Mouse (Mus musculus): ENCODE measurements around the gene Etaa1.

DNA sequence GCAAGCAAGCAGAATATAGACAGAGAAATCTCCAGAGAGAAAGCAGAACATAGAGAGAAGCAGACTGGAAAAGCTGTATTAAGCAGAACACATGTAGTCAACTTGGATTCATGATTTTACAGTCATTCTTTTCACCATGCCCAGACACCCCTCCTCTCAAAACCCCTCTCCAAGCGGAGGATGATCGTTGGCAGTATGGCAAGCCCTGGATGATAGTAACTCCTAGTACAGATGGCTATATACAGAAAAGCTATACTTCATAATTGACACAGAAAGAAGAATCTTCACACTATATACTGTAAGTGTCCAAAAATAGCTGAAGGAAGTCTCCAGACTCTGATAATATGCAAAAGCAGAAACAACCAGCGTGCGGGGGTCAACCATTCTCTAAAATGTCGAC, 36.6 kb downstream of the Etaa1 start:
- TF ChIP-seq CTCF (IDR thresholded peaks at IDR 0.05; ENCODE audit: low read depth, low read length) (no peak), POLR2A (IDR thresholded peaks at IDR 0.05; ENCODE audit: borderline replicate concordance, low read depth, low read length) (no peak)

Data from bone marrow macrophage, adult 2 months (primary cell).